Mouse (Mus musculus): ENCODE data around the gene Mmrn1.
"Not testable (repeated sequence)": the region's sequence is repeated elsewhere in the genome, so short reads cannot be mapped to it uniquely, and the experiment has no call there.

Mmrn1 gene

GRCm38 (mm10) chr6:60924676-60925075 is at the start of gene Mmrn1:
Mmrn1 (plus strand) TSS chr6:60924976.
- DNase-seq, result not testable (repeated sequence)

- no peak for DNase-seq
Observed at GRCm38 (mm10) chr6:60880362-60880761, 44.4 kb upstream of the Mmrn1 start.

- DNase-seq, result no peak
Observed at GRCm38 (mm10) chr6:60881534-60881933, 43.2 kb upstream of the Mmrn1 start.

- DNase-seq, result no peak
Observed at GRCm38 (mm10) chr6:60907272-60907671, 17.5 kb upstream of the Mmrn1 start.

- DNase-seq, result peak; percentile 12
Observed at GRCm38 (mm10) chr6:60931364-60931763, 6.6 kb downstream of the Mmrn1 start.

GRCm38 (mm10) chr6:60934835-60935234 is 10.1 kb downstream of the Mmrn1 start:
- DNase-seq, result no peak

GRCm38 (mm10) chr6:60935448-60936130 is 10.8 kb downstream of the Mmrn1 start:
- no peak for DNase-seq

GRCm38 (mm10) chr6:60944178-60944577 is 19.4 kb downstream of the Mmrn1 start:
- no peak for DNase-seq

- DNase-seq, result no peak
Observed at GRCm38 (mm10) chr6:60944621-60945020, 19.8 kb downstream of the Mmrn1 start.

- peak; percentile 22 for DNase-seq
Observed at GRCm38 (mm10) chr6:60950415-60950814, 25.6 kb downstream of the Mmrn1 start.

- DNase-seq, result no peak
Observed at GRCm38 (mm10) chr6:60961285-60961684, 36.5 kb downstream of the Mmrn1 start.

- DNase-seq, result no peak
Observed at GRCm38 (mm10) chr6:60961838-60962237, 37.1 kb downstream of the Mmrn1 start.

- DNase-seq, result no peak
Observed at GRCm38 (mm10) chr6:60962668-60963067, 37.9 kb downstream of the Mmrn1 start.

GRCm38 (mm10) chr6:60963726-60964125 is 39.0 kb downstream of the Mmrn1 start:
- no peak for DNase-seq

GRCm38 (mm10) chr6:60966931-60967330 is 42.2 kb downstream of the Mmrn1 start:
- DNase-seq, result no peak

GRCm38 (mm10) chr6:60969407-60969806 is 44.6 kb downstream of the Mmrn1 start:
- no peak for DNase-seq

- DNase-seq, result no peak
Observed at GRCm38 (mm10) chr6:60970811-60971210, 46.0 kb downstream of the Mmrn1 start.

GRCm38 (mm10) chr6:60978610-60979009 is 53.8 kb downstream of the Mmrn1 start:
- DNase-seq, result no peak

- DNase-seq, result no peak
Observed at GRCm38 (mm10) chr6:60979039-60979438, 54.3 kb downstream of the Mmrn1 start.

GRCm38 (mm10) chr6:60984360-60984759 is 59.6 kb downstream of the Mmrn1 start:
- no peak for DNase-seq

- peak; percentile 12 for DNase-seq
Observed at GRCm38 (mm10) chr6:60985919-60986318, 61.1 kb downstream of the Mmrn1 start.

- DNase-seq, result no peak
Observed at GRCm38 (mm10) chr6:60986914-60987313, 62.1 kb downstream of the Mmrn1 start.

GRCm38 (mm10) chr6:60987804-60988203 is 63.0 kb downstream of the Mmrn1 start:
- no peak for DNase-seq

GRCm38 (mm10) chr6:60992366-60992765 is 67.6 kb downstream of the Mmrn1 start:
- DNase-seq, result no peak
